Mouse (Mus musculus): Measurements from ENCODE around the gene Gar1. TPM values are rescaled to one million over a fixed set of nuclear protein-coding genes. Genes with fewer than 3 reads are reported as not detected.

The Gar1 gene
- polyA plus RNA-seq (2012; ENCODE audit: insufficient read depth, insufficient read length, low replicate concordance, missing spikeins): not detected in 2 replicates

DNA sequence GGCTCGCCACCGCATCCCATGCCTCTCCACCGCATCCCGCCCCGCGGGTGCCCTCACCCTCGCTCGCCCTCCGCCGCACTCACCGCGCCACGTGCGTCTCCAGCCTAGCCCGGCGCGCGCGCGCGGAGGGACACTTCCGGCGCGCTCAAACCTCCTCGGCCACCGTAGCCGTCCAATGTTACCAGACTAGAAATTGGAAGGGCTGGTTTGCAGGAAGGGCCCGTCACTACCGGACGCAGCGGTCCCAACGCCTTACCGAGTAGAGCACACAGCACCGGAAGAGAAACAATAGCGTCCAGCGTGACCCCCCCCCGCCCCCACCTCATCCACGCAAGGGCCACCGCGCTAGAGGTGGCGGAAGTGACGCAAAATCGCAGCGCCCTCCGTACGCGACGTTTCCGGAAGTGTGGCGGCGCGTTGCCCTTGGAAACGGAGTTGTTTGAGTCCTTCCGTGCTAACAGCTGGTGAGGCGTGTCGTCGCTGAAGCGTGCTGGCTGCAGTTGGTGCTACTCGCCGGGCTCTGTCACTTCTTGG is at the start of gene Gar1:
TSS of gene Gar1 (minus strand) at position 362 of the 534 bp plus-strand sequence.
- peaks cover 2% of the 10 kb centered on the region; the same call in 1 of the 2 replicates for H3K4me1 ChIP-seq (ENCODE audit: control insufficient read depth, insufficient read depth, low read length)

DNA sequence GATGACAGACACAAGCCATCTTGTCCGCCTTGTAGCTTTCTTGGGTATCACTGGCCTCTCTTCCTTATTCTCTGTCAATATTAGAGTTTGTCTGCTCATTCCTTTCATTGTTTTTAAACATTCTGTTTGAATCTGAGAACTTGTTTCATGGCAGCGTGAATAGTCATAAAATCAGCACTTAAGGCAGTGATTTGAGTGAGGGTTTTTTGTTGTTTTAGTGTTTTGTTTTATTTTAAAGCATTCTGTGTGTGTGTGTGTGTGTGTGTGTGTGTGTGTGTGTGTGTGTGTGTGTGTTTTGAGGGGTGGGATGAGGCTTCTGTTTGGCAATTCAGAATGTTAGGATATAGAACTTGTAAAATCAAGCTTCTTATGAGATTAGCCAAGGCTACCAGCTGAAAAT is 48.7 kb upstream of the Gar1 start:
- no peak overlapping the region for H3K27ac ChIP-seq (ENCODE audit: insufficient read depth, low read depth, low read length)
- H3K4me1 ChIP-seq (ENCODE audit: control insufficient read depth, insufficient read depth, low read length): peaks cover 6% of the 10 kb centered on the region
- H3K4me3 ChIP-seq (ENCODE audit: insufficient read depth, low read depth, low read length): no peak overlapping the region
- WGBS: 90% methylated on average over 2 of the region's 2 CpGs
- no peak for TF ChIP-seq POLR2A (IDR thresholded peaks at IDR 0.05; ENCODE audit: insufficient read depth, low read depth, low read length)
- TF ChIP-seq CTCF (IDR thresholded peaks at IDR 0.05; ENCODE audit: insufficient read depth, low read depth, low read length): no peak

More for the DNA sequence above, at the start of gene Gar1:
- Histone ChIP-seq H3K4me3 (ENCODE audit: insufficient read depth, low read depth, low read length) (peak within 1 kb of the TSS; percentile 84), H3K27ac (ENCODE audit: insufficient read depth, low read depth, low read length) (peak within 1 kb of the TSS; percentile 73)
- WGBS: under 1% methylated on average over 60 of the region's 60 CpGs
- TF ChIP-seq CTCF (IDR thresholded peaks at IDR 0.05; ENCODE audit: insufficient read depth, low read depth, low read length) (no peak), POLR2A (IDR thresholded peaks at IDR 0.05; ENCODE audit: insufficient read depth, low read depth, low read length) (0 out of 2 replicates have a peak, but pooled peaks have one; percentile 5)

DNA sequence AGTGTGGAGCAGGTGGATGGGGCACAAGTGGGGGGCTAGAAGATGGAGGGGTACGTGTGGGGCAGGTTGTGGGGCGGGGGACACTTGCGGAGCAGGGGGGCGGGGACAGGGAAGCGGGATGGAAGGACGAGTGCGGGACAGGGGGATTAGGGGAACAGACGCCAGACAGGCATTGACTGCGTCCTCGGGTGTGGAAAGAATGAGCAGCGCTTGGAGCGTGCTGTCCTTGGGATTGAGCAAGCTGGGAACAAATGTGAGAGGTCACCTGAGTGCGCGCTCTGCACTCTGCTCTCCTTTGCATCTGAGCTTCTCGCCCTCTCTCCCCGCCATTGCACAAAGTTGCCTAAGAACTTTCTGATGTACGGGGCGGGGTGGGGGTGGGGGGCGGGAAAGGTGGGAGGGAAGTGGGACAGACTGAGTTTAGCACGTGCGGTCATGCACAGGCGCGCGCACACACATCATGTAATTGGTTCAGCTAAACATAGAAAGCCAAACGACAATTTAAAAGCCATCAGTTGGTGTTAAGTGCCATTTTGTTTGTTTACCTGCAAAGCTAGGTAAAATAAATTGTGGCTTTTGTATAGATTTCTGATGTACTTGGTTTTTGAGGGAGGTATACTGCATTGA is 48.0 kb upstream of the Gar1 start:
- TF ChIP-seq CTCF (IDR thresholded peaks at IDR 0.05; ENCODE audit: insufficient read depth, low read depth, low read length) (no peak), POLR2A (IDR thresholded peaks at IDR 0.05; ENCODE audit: insufficient read depth, low read depth, low read length) (no peak)
- H3K4me1 ChIP-seq (ENCODE audit: control insufficient read depth, insufficient read depth, low read length): peaks cover 6% of the 10 kb centered on the region
- H3K27ac ChIP-seq (ENCODE audit: insufficient read depth, low read depth, low read length): no peak overlapping the region
- peak overlapping the region; percentile 98 for H3K4me3 ChIP-seq (ENCODE audit: insufficient read depth, low read depth, low read length)
- WGBS: under 1% methylated on average over 24 of the region's 25 CpGs

DNA sequence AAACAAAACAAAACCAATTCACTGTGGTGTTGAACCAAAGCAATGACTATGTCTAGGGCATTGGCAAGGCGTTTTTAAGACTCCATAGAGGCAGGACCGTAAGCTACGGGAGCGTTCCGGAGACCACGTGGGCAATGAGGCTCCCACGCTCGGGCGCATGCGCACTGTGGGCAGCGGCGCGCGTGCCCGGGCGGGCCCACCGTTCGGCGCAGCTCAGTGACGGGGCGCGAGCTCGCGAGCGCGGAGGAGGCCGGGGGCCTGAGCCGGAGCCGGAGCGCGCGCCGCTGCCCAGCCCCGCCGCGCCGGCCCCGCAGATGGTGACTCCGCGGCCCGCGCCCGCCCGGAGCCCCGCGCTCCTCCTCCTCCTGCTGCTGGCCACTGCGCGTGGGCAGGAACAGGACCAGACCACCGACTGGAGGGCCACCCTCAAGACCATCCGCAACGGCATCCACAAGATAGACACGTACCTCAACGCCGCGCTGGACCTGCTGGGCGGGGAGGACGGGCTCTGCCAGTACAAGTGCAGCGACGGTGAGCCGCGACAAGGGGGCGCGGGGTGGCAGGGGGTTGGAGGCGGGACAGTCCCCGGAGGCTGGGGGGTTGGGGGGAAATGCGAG is 47.3 kb upstream of the Gar1 start, which contains the start of gene Pla2g12a:
TSS of gene Pla2g12a (plus strand) at position 202 of the 617 bp plus-strand sequence.
- H3K27ac ChIP-seq (ENCODE audit: insufficient read depth, low read depth, low read length): peak within 1 kb of the TSS; percentile 59; the same call in 1 of the 2 replicates
- H3K4me1 ChIP-seq (ENCODE audit: control insufficient read depth, insufficient read depth, low read length): peaks cover 6% of the 10 kb centered on the region
- H3K4me3 ChIP-seq (ENCODE audit: insufficient read depth, low read depth, low read length): peak within 1 kb of the TSS; percentile 98
- WGBS: 1% methylated on average over 66 of the region's 66 CpGs
- no peak for TF ChIP-seq CTCF (IDR thresholded peaks at IDR 0.05; ENCODE audit: insufficient read depth, low read depth, low read length)
- TF ChIP-seq POLR2A (IDR thresholded peaks at IDR 0.05; ENCODE audit: insufficient read depth, low read depth, low read length): peak; percentile 38; the same call in 1 of the 2 replicates

DNA sequence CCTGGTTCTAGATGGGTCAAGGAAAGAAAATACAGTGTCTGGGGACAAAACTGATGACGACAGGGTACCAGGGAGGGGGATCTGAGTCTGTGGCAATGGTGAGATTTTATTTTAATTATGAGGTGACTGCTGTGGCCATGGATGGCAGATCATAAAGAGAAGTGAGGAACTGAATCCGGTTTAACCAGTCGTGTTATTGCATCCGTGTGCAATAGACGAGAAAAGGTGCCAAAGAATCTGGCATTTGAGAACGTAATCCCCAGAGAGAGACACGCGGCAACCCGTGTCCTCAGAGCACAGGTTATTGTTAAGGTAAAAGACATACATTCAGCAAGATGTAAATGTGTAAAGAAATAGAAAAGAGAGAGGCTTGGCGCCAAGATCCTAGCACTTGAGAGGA is 46.1 kb upstream of the Gar1 start:
- Histone ChIP-seq H3K4me1 (ENCODE audit: control insufficient read depth, insufficient read depth, low read length) (peaks cover 6% of the 10 kb centered on the region), H3K27ac (ENCODE audit: insufficient read depth, low read depth, low read length) (no peak overlapping the region), H3K4me3 (ENCODE audit: insufficient read depth, low read depth, low read length) (no peak overlapping the region)
- no peak for TF ChIP-seq POLR2A (IDR thresholded peaks at IDR 0.05; ENCODE audit: insufficient read depth, low read depth, low read length)
- no peak for TF ChIP-seq CTCF (IDR thresholded peaks at IDR 0.05; ENCODE audit: insufficient read depth, low read depth, low read length)
- 77% methylated on average over 10 of the region's 10 CpGs for WGBS

DNA sequence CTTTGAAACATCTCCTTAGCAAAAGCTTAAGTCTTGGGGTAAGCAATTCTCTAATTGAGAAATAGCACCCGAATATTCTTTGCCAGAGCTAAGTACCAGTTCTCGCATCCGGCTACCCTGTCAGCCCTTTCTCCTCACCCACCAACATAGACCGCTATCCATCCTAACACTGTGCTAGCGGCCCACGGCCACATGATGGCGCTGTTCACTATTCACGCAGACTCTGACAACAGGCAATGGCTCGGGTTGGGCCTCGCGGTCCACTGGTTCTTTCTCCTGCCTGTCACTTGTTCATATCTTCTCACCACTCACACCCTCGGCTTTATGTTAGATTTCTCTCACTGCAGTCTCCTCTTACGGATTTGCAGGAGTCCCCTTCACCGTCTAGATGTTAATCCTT is 32.5 kb upstream of the Gar1 start:
- 49% methylated on average over 14 of the region's 14 CpGs for WGBS
- TF ChIP-seq POLR2A (IDR thresholded peaks at IDR 0.05; ENCODE audit: insufficient read depth, low read depth, low read length) (no peak), CTCF (IDR thresholded peaks at IDR 0.05; ENCODE audit: insufficient read depth, low read depth, low read length) (no peak)
- Histone ChIP-seq H3K27ac (ENCODE audit: insufficient read depth, low read depth, low read length) (no peak overlapping the region), H3K4me1 (ENCODE audit: control insufficient read depth, insufficient read depth, low read length) (no peaks in the 10 kb centered on the region), H3K4me3 (ENCODE audit: insufficient read depth, low read depth, low read length) (no peak overlapping the region)

DNA sequence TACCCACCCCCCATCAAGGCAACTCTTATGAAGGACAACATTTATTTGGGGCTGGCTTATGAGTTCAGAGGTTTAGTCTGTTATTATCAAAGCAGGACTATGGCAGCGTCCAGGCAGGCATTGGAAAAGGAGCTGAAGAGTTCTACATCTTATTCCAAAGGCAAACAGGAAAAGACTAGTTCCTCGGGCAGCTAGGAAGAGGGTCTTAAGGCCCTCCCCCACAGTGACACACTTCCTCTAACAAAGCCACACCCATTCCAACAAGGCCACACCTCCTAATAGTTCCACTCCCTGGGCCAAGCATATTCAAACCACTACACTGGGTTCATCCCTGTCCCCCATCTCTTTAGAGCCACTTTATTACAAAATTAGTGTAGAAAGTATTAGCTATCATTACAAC is 31.4 kb upstream of the Gar1 start:
- H3K27ac ChIP-seq (ENCODE audit: insufficient read depth, low read depth, low read length): no peak overlapping the region
- no peaks in the 10 kb centered on the region for H3K4me1 ChIP-seq (ENCODE audit: control insufficient read depth, insufficient read depth, low read length)
- no peak overlapping the region for H3K4me3 ChIP-seq (ENCODE audit: insufficient read depth, low read depth, low read length)
- WGBS: 68% methylated on average over 2 of the region's 2 CpGs
- no peak for TF ChIP-seq POLR2A (IDR thresholded peaks at IDR 0.05; ENCODE audit: insufficient read depth, low read depth, low read length)
- TF ChIP-seq CTCF (IDR thresholded peaks at IDR 0.05; ENCODE audit: insufficient read depth, low read depth, low read length): no peak

DNA sequence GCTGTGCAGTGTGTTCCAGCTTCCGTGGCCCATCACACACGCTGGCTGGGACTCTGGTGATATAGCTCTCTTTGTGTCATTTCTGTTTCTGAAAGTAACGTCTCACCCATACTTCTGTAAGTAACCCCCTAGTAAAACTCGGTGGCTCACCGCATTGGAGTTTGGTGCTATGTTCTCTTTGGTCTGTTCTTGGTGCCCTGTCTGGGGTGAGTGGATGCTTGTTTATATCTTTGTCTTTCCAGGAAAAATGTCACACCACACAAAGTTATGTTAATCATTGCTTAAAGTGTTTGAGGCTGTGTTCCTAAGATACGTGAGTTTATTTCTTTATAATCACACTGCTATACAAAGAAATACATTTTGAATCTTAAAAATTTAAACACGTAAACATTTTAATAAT is 15.7 kb upstream of the Gar1 start:
- Histone ChIP-seq H3K4me1 (ENCODE audit: control insufficient read depth, insufficient read depth, low read length) (no peaks in the 10 kb centered on the region), H3K27ac (ENCODE audit: insufficient read depth, low read depth, low read length) (no peak overlapping the region), H3K4me3 (ENCODE audit: insufficient read depth, low read depth, low read length) (no peak overlapping the region)
- TF ChIP-seq CTCF (IDR thresholded peaks at IDR 0.05; ENCODE audit: insufficient read depth, low read depth, low read length) (no peak), POLR2A (IDR thresholded peaks at IDR 0.05; ENCODE audit: insufficient read depth, low read depth, low read length) (no peak)
- WGBS: 83% methylated on average over 7 of the region's 7 CpGs

DNA sequence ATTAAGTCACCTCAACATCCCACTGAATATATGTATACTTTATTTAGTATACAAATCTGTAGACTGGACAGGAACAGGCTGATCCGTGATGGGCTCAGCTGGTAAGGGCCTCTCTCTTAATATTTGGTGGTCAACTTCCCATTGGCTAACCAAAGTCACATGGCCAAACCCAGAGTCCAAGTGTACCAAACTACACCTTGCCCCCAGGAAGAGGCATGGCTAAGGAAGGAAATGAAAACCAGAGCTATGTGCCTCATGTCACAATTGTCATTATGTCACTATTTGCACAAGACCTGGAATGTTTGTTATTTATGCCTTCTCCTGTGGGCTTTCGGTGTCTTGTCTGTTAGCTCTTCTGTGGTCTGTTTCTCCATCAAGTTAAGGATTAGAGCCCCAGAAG is 14.7 kb upstream of the Gar1 start:
- H3K27ac ChIP-seq (ENCODE audit: insufficient read depth, low read depth, low read length): no peak overlapping the region
- H3K4me3 ChIP-seq (ENCODE audit: insufficient read depth, low read depth, low read length): no peak overlapping the region
- TF ChIP-seq CTCF (IDR thresholded peaks at IDR 0.05; ENCODE audit: insufficient read depth, low read depth, low read length) (no peak), POLR2A (IDR thresholded peaks at IDR 0.05; ENCODE audit: insufficient read depth, low read depth, low read length) (no peak)
- H3K4me1 ChIP-seq (ENCODE audit: control insufficient read depth, insufficient read depth, low read length): no peaks in the 10 kb centered on the region
- WGBS: 86% methylated on average over 2 of the region's 2 CpGs
